Mouse (Mus musculus) T-helper 2 cell (primary cell): Measurements from ENCODE around the gene Lck.
"Not testable (repeated sequence)": the region's sequence is repeated elsewhere in the genome, so short reads cannot be mapped to it uniquely, and the experiment has no call there.

Experiments
- in situ Hi-C: fragments of 300-600 bp; cut with MboI, MseI; formaldehyde crosslinking; loops from one replicate; pipeline ENCODE4 v1.15.1; 2025; ENCODE audit warnings: high pct_unique_total_duplicates

Lck gene

DNA sequence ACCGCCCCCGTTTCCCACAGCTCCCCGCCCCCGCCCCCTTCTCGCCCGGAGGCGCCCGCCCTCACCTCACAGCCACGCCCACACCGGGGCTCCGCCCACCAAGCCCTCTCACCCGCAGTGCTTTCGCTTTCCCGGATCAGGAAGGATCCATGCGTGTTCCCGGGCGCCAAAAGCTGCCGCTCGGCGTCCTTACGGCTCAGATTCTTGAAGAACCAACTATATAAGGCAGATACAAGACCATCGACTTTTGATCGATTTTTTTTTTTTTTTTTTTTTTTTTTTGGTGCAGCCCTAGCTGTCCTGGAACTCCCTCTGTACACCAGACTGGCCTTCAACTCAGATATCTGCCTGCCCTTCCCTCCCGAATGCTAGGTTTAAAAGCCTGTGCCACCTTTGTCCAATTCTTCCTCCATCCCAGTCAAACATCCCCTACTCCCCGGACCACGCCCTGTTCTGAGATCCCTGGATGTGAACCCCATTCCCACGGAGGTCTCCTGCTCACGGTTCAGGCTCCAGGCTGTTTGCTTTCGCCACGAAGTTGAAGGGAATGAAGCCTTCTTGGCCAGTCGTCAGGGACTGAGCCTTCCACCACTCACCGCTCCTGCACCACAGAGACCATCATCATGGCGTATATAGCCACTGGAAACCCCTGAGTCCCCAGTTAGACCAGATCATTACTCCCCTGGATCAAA, 16.8 kb downstream of the Lck start:
- in situ Hi-C loops, result loop anchor here (5.0 kb wide), 1 partner anchor 66 kb away; the partner anchor contains the start of gene Ccdc28b

DNA sequence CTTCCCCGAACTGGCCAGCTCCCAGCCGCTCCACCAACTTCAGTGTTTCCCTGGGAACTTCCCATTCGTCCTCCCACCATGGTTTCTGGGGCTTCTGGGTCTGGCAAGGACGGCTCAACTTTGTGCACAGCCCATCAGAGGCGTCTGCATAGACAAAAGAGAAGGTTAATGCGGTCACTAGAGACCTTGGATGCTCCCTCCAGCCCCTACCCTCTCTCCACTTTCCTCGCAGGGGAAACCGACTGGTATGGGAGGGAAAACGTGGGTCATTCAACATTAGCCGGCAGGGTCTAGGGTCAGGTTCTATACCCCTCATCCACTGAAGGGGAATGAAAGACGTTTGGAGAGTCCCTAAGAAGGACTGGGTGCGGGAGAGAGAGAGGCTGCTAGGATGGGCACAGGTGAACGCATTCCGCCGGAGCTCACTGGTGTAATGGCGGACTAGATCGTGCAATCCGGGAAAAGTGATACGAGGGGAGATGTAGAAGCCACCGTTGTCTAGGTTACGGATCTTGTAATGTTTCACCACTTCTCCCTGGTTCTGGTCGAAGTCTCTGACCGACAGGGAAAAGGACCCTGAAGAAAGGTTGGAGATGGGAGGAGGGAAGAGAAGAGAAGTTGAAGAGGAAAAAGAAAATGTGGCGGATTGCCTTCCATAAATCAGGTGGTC, 17.4 kb downstream of the Lck start:
- in situ Hi-C loops, result loop anchor here (5.0 kb wide), 1 partner anchor 66 kb away; the partner anchor contains the start of gene Ccdc28b

DNA sequence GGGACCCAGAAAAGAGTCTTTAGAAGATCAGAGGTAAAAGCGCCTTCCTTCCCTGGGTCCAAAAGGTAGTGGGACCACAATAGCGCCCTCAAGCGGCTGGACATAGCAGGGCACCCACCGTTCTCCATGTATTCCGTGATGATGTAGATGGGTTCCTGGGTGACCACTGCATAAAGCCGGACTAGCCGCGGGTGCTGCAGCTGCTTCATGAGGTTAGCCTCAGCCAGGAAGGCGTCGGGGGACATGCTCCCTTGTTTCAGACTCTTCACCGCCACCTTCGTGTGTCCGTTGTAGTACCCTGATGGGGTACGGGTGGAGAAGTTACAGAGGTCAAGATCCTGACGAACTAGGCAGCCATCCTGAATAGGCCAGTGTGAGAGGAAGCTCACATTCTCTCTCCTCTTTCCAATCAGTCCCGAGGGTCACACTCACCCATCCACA, 18.0 kb downstream of the Lck start:
- in situ Hi-C loops, result loop anchor here (5.0 kb wide), 1 partner anchor 67 kb away; the partner anchor contains the start of gene Ccdc28b

DNA sequence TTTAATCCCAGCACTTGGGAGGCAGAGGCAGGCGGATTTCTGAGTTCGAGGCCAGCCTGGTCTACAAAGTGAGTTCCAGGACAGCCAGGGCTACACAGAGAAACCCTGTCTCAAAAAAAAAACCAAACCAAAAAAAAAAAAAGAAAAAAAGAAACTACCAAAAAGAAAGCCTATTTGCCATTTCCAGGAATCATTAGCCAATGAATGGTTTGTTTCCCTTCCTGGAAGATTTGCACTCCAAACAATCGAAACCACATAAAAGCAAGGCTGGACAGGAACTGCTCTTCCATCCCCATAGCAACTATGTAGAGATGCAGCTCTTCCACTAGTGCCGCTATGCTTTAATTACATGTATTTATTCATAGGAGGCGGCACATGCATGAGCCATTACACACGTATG, 18.9 kb downstream of the Lck start:
- in situ Hi-C loops, result not testable (repeated sequence)

DNA sequence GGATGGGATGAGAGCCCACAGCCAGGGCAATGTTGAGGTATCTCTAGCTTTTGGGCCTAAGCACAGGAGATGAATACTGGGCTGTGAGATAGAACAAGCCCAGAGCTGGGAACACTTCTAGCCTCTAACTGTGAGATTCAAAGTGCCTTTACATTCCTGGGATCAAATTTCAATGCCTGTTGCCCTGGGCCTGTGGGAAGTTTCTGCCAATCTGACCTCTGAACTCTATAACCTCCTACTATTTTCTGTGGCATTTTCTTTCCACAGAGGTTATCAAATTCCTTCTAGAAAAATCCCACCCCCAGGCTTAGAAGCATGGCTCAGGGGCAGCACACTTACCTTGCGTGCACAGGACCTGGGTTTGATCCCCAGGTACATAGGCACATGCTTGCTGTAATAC, 23.1 kb downstream of the Lck start:
- in situ Hi-C loops, result no loop called here

- in situ Hi-C loops, result no loop called here
These were observed 24.1 kb downstream of the Lck start for GRCm38 (mm10) chr4:129549306-129549705.

DNA sequence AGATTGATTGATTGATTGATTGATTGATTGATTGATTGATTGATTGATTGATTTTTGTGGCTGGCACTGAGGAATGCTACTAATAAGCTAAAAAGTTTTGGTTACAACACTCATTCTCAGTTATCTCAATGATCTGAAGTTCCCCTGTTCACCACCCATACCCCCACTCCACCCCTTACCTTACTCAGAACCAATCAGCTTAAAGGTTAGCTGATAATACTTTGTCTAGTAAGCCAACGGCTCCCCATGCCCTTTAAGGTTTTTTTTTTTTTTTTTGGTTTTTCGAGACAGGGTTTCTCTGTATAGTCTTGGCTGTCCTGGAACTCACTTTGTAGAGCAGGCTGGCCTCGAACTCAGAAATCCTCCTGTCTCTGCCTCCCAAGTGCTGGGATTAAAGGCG, 25.8 kb downstream of the Lck start:
- in situ Hi-C loops, result not testable (repeated sequence)

DNA sequence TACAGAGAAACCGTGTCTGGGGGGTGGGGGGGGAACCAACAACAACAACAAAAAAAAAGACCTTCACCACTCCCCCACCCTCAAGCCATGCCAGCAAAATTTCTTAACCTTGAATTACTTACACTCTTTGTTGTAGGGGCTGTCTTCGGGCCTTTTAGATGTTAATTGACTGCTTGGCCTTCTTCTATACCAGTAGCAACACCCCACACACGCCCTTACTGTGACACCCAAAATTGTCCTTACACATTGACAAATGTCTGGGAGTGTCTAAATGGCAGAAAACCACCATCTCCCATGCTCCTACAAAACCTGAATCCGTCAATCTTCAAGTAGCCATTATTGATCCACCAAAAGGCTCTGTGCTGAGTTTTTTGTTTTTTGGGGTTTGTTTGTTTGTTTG, 29.3 kb downstream of the Lck start:
- in situ Hi-C loops, result no loop called here

DNA sequence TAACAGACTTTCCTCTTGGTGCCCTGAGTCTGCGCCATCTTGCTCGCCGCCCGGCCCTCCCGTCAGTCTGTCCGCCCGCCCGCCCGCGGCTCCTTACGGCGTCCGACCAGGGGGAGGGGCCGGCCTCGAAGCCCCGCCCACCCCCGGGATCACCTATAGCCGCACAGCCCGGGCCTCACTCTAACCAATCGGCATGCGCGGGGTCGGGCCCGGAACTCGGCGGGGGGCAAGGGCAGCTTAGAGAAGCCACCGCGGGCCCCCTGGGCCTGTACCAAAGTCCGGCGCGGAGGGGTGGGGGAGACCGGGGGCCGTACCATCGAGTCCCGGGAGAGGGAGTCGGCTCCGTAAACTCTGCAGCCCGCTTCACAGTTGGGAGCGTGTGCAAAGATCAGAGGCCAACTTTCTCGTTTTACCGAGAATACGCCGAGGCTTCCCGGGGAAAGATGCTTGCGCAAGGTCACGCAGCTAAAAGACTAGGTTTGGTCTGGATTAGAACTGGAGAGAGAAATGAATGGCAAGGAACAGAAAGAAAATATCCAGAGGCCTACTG, 30.8 kb downstream of the Lck start, which contains the start of gene Hdac1:
Hdac1 (minus strand) TSS at position 122 of the 550 bp plus-strand sequence.
- in situ Hi-C loops, result no loop called here

DNA sequence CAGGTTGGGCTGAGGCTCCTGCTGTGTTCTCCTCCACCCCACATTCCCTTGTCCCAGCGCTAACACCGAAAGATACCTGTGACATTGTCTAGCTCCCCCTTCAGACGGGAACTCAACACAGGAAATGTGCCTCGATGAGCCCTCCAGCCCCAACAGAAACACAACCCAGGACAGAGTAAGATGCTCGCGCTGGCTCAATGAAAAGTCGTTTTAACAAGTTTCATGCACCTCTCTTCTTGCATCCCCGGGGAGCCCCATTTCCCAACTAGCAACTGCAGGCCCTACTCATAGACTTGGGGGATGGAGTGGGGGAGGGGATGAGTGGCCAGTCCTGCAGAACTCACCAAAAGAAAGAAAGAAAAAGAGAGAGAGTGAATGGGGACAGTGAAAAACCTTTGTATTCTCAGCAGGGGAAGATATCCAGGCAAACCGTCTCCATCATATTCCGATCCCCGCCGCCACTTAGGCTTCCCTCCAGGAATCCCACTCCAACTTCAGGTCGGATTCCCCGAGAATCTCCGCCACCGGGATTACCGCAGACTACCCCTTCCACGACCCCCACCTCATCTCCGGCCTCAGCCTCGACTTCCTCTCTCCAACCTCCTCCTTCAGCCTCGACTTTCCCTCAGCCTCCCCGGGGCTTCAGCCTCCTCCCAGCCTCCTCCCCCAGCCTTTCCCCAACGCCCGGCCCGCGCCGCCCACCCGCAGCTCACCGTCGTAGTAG, 31.4 kb downstream of the Lck start:
- in situ Hi-C loops, result no loop called here

DNA sequence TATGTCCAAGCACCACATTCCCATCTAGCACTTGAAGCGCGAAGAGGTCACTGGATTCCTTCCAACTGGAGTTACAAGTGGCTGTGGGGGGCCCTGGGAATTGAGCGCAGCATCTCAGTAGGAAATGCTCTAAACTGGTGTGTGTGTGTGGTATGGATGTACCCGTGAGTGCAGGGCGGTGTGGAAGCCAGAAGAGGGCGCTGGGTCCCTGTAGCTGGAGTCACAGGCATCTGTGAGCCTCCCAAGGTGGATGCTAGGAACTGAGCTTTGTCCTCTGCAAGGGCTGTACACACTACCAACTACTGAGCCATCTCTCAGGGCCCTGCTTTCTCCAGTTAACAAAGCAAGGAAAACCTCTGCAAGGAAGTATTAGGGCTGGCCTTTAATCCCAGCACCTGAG, 33.4 kb downstream of the Lck start:
- in situ Hi-C loops, result no loop called here

DNA sequence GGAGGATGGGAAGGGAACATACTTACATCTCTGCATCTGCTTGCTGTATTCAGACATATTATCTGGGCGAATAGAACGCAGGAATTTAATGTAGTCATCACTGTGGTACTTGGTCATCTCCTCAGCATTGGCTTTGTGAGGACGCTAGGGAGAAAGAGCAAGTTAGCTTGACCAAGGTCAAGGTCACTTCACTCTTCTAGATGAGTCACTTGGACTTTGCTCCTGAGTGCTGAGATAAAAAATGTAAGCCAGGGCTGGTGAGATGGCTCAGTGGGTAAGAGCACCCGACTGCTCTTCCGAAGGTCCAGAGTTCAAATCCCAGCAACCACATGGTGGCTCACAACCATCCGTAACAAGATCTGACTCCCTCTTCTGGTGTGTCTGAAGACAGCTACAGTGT, 44.5 kb downstream of the Lck start:
- in situ Hi-C loops, result not testable (repeated sequence)

- in situ Hi-C loops, result no loop called here
These were observed 47.6 kb downstream of the Lck start for GRCm38 (mm10) chr4:129525889-129526288.

DNA sequence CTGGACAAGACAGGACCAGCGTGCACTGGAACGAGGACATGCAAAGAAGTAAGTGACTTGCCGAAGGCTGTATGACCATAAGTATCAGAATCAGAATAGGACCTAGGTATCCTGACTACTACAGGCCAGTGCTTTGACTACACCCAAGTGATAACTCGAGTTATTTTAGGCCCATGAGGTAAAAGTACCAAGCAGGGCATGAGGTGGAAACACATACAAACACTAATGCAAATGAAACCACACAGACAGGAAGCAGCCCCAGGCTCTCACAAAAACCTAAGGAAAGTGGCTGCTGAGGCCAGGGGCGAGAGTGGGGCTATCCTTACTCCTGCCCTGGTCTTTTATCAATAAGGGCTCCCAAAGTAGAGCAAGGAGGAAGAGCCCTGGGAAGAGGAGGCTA, 48.1 kb downstream of the Lck start:
- in situ Hi-C loops, result no loop called here

DNA sequence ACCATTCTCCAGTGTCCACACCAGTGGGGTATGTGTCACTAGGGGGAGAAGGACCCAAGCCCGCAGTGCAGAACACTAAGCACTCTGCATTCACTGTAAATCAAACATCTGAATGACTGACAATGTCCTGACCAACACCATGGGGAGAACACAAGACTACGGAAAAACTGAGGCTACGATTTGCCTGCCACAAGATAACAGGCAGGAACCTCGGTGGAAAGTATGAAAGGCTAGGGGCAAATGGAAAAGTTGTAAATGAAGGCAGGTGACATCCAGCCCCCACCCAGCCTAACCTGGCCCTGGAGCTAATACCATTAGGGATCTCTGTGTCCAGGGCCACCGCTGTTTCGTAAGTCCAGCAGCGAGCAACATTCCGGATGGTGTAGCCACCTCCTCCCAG, 54.9 kb downstream of the Lck start:
- in situ Hi-C loops, result no loop called here

- in situ Hi-C loops, result no loop called here
These were observed 56.5 kb downstream of the Lck start for GRCm38 (mm10) chr4:129516925-129517324.

DNA sequence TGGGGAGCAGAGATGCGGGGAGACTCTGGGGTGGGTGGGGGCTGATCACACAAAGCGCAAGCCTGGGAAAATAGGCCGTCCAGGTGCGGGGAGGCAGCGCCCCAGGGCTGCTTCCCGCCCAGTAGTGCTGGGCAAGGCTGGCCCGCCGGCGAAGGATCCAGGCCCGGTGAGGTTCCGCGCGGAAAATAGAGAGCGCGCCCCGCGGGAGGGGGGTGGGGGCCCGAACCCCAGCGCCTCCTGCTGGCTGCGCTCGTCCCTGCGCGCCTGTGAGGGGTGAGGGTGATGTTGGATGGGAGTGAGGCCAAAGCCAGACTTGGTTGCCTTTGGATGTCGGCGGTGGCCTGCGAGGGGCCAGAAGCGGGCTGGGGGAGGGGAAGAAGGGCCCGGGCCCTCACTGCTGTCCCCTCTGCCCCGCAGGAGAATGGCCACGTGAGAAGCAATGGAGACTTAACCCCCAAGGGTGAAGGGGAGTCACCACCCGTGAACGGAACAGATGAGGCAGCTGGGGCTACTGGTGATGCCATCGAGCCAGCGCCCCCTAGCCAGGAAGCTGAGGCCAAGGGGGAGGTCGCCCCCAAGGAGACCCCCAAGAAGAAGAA, 59.0 kb downstream of the Lck start:
- in situ Hi-C loops, result no loop called here

DNA sequence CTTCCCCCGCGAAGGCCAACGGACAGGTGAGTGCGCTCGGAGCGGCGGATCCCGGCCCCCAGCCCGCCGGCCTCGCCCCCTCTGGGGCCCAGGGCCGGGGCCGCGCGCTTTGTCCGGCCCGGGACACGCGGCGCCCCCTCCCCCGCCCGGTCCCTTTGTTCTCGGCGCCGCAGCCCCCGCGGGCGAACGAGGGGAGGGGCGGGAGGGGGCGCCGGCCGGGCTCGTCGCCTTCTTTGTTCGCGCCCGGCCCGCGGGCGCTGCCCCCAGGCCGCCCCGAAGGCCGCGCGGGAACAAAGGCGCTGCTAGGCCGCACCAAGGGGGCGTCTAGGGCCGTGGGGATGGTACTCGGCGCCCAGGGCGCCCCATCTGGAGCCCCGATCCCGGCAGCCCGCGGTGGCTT, 59.5 kb downstream of the Lck start:
- in situ Hi-C loops, result no loop called here

DNA sequence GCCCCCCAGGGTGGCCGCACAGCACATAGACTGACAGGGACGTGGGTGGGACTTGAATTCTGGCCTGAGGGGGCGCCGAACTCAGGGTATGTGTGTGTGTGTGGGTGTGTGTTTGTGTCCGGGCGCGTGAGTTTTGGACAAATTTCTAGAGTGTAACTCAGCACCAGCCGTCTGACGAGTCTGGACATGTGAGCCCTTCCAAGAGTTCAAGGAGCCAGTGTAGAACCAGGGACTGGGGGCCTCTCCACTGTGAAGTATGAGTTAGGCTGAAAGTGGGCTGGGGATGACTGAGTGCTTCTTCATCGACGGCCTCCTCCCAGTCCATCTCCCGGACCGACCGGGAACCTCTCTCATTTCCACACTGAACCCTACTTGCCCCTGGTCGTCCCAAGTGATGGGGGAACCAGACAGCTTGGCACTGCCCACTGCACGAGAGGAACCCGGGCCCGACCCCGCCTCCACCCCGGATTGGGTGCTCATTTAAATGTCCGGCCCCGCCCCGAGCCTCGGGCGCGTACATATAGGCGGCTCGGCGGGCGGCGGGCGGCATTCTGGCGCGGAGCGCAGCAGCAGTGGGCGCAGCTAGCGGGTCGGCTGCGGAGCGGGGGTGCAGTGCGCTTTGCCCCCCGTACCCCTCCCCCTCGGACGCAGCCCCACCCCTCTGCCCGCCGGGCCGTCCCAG, 60.2 kb downstream of the Lck start, which contains the start of gene Marcksl1:
Marcksl1 (plus strand) TSS at position 496 of the 682 bp plus-strand sequence.
- in situ Hi-C loops, result no loop called here

DNA sequence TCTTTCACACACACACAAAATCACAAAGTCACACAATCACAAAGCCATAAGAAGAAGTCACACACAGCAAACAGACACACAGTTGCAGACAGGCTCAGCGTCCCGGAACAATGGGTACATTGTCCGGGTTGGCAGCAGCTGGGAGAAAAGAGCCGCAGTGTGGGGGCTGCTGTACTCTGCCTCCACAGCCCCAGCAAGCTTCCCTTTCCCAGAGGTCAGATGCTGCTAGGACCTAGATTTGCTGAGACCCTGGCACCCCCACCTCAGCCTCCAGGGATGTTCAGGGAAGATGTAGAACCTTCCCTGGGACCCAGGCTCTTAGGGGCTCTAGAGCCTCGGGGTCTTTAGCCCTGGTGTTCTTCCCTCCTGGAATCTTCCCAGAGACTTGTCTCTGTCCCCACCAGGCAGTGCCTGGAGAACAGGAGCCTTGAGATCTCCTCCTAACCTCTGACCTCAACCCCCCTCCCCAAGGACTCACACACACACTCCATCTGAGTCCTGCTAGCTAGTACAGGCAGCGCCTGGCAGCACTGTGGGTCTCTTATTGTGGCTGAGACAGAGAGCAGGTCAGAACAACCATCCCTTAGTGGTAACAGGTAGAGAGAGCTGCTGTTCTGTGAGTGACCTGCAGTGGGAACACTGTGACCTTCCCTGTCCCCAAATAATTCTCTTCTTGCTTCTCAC, 61.9 kb downstream of the Lck start:
- in situ Hi-C loops, result no loop called here
